In the genomic region with DNA sequence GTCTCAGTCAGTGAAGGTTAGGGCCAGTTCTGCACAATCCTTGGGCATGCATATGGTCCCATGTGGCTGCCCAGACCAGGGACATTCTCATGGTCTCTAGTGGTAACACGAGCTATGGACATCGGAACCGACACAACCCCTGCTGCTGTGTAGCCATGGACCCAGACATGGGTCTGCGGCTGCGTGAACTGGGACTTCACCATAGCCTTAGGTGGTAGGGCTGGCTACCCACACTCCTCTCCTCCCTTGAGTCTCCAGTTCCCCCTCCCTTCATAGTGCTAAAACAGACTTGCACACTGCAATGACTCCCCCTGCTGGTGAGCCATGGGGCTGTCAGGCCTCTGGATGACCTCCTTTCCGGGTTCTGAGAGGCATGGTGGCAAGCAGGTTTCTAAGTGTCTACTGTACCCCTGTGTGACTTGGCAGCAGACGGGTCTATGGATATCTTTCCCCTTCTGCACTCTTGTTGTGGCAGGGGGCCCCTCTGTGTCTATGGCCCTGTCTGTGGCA, we compare ENCODE assay signal across 9 mouse cellular contexts.
A peak's percentile ranks its signal among the peaks of the same experiment; 100 is the strongest.
DNase-seq lines count a peak whose midpoint lies in the region; ATAC-seq and TF ChIP-seq lines count a peak whose summit lies in the region.
"Had no signal": no experiment of that assay in that cellular context is flagged by ENCODE, and none has a peak within 500 bp of the region (broad histone marks: within the 10 kb centered on the region; RNA-seq: fewer than 3 reads in every experiment).

No protein-coding gene starts in this region.

- no peaks in the 10 kb centered on the region for H3K79me2 ChIP-seq in C2C12 (ENCODE audit: control insufficient read depth, insufficient read depth)

- H3K4me3 ChIP-seq in heart, embryonic 15.5 days = no peak overlapping the region
- H3K4me3 ChIP-seq in C2C12 (ENCODE audit: insufficient read depth, poor library complexity, severe bottlenecking) = no peak overlapping the region
- no peak overlapping the region for H3K4me3 ChIP-seq in heart, postnatal 0 days (ENCODE audit: low read depth, low read length)
- H3K4me3 ChIP-seq: neural tube, embryonic 13.5 days had no signal

- H3K4me2 ChIP-seq in heart, embryonic 15.5 days = no peak overlapping the region
- H3K4me2 ChIP-seq in heart, postnatal 0 days (ENCODE audit: low read depth, low read length) = no peak overlapping the region
- H3K4me2 ChIP-seq: neural tube, embryonic 13.5 days had no signal

- H3K36me3 ChIP-seq in heart, embryonic 15.5 days = peaks cover 16% of the 10 kb centered on the region
- H3K36me3 ChIP-seq in C2C12 (ENCODE audit: control insufficient read depth, insufficient read depth) = no peaks in the 10 kb centered on the region
- peaks cover 6% of the 10 kb centered on the region; the same call in 1 of the 2 replicates for H3K36me3 ChIP-seq in heart, postnatal 0 days (replicated peaks; ENCODE audit: control insufficient read depth, insufficient read depth, low read length)
- H3K36me3 ChIP-seq: neural tube, embryonic 13.5 days had no signal

- DNase-seq in heart, adult 11 months = no peak
- peak; percentile 22 to 73 for DNase-seq in adrenal gland, adult (ENCODE audit: inconsistent age in 2 of 2, low spot score in 1 of 2)
- no peak for DNase-seq in heart, postnatal 0 days (ENCODE audit: low spot score)
- peak; percentile 36 for DNase-seq in mesoderm, embryonic 11.5 days (ENCODE audit: low read depth, low spot score)
- DNase-seq in thymus, postnatal 25 days = no peak
- DNase-seq in MN1 (ENCODE audit: low spot score) = no peak

- no peaks in the 10 kb centered on the region for H3K4me1 ChIP-seq in heart, embryonic 15.5 days (replicated peaks)
- no peaks in the 10 kb centered on the region for H3K4me1 ChIP-seq in heart, postnatal 0 days (ENCODE audit: control insufficient read depth, insufficient read depth)
- H3K4me1 ChIP-seq: neural tube, embryonic 13.5 days had no signal

- peak; percentile 41 for TF ChIP-seq CTCF in C2C12 (IDR thresholded peaks at IDR 0.05; ENCODE audit: control insufficient read depth, insufficient read depth, insufficient read length)
- TF ChIP-seq CTCF in heart, postnatal 0 days (IDR thresholded peaks at IDR 0.05; ENCODE audit: low read depth) = peak; percentile 60

- no peaks in the 10 kb centered on the region for H3K79me3 ChIP-seq in C2C12 (ENCODE audit: low read depth)

- H3K27me3 ChIP-seq in heart, embryonic 15.5 days = no peaks in the 10 kb centered on the region
- H3K27me3 ChIP-seq in C2C12 (ENCODE audit: control insufficient read depth, insufficient read depth, insufficient read length) = no peaks in the 10 kb centered on the region
- H3K27me3 ChIP-seq in heart, postnatal 0 days (ENCODE audit: control insufficient read depth, insufficient read depth, low read length) = no peaks in the 10 kb centered on the region
- H3K27me3 ChIP-seq: neural tube, embryonic 13.5 days had no signal

- no peak overlapping the region for H3K27ac ChIP-seq in heart, embryonic 15.5 days
- no peak overlapping the region for H3K27ac ChIP-seq in heart, postnatal 0 days (ENCODE audit: low read depth)
- H3K27ac ChIP-seq: neural tube, embryonic 13.5 days had no signal

- 81% methylated on average over 7 of the region's 7 CpGs for WGBS in heart, embryonic 15.5 days
- 88% methylated on average over 7 of the region's 7 CpGs for WGBS in heart, postnatal 0 days

- TF ChIP-seq EP300 in heart, postnatal 0 days (IDR thresholded peaks at IDR 0.05; ENCODE audit: low read depth) = no peak

- no peak overlapping the region for H3K9ac ChIP-seq in heart, embryonic 15.5 days
- no peak overlapping the region for H3K9ac ChIP-seq in heart, postnatal 0 days (replicated peaks; ENCODE audit: low read depth, low read length)
- H3K9ac ChIP-seq: neural tube, embryonic 13.5 days had no signal

- ATAC-seq in heart, embryonic 15.5 days (replicated peaks; ENCODE audit: insufficient number of reproducible peaks, insufficient read depth, low FRiP score, low read depth) = peak; percentile 29; the same call in 1 of the 2 replicates
- no peak; the same call in 1 of the 2 replicates for ATAC-seq in heart, postnatal 0 days (ENCODE audit: insufficient read depth, low read depth)

- H3ac ChIP-seq in C2C12 (ENCODE audit: control insufficient read depth, insufficient read length, low read depth) = no peak overlapping the region

- no peaks in the 10 kb centered on the region for H3K9me3 ChIP-seq in heart, embryonic 15.5 days (replicated peaks)
- H3K9me3 ChIP-seq in heart, postnatal 0 days (replicated peaks; ENCODE audit: control insufficient read depth, low read length) = no peaks in the 10 kb centered on the region
- H3K9me3 ChIP-seq: neural tube, embryonic 13.5 days had no signal

TF ChIP-seq in C2C12, 6 proteins besides CTCF, POLR2A, EP300 and RAD21:
- TF ChIP-seq MYOG (IDR thresholded peaks at IDR 0.05; ENCODE audit: control insufficient read depth, extremely low read depth, insufficient read length) = no peak
- TF ChIP-seq USF1 (IDR thresholded peaks at IDR 0.05; ENCODE audit: low read depth) = no peak
- no peak for TF ChIP-seq MYOD1 (IDR thresholded peaks at IDR 0.05; ENCODE audit: control insufficient read depth, insufficient read length, low read depth)
- TF ChIP-seq FOSL1 (IDR thresholded peaks at IDR 0.05; ENCODE audit: insufficient read depth, low read length, poor library complexity, severe bottlenecking) = no peak
- no peak for TF ChIP-seq CEBPB (IDR thresholded peaks at IDR 0.05; ENCODE audit: low read depth)
- no peak for TF ChIP-seq MAX (IDR thresholded peaks at IDR 0.05)

Comparison
In these comparisons a context has a peak if more than half of its experiments do, and no peak if none do; other contexts are left out.
1. DNase-seq: peak in adrenal gland, adult (2 of 2) and mesoderm, embryonic 11.5 days (single experiment); none in heart, adult 11 months (single experiment), heart, postnatal 0 days (single experiment), thymus, postnatal 25 days (single experiment) and MN1 (single experiment).